Mouse (Mus musculus) E14TG2a.4 (cell line): ENCODE measurements around the gene Kpna1.

Experiments used
- CTCF ChIP-seq: conservative IDR thresholded peaks from 2 replicates; pipeline ENCODE4 v1.5.1; 2014; ENCODE audit warnings: low read length
- NANOG ChIP-seq: IDR thresholded peaks from 2 replicates; pipeline ENCODE4 v1.6.1; 2014; ENCODE audit warnings: borderline replicate concordance, low read length, mixed read lengths
- POU5F1 ChIP-seq: IDR thresholded peaks from 2 replicates; pipeline ENCODE4 v1.6.1; 2014; ENCODE audit warnings: low read length, borderline replicate concordance

- no peak for TF ChIP-seq CTCF
- no peak for TF ChIP-seq NANOG
- no peak for TF ChIP-seq POU5F1
Measured at GRCm38 (mm10) chr16:36064904-36065303, 86.4 kb downstream of the Kpna1 start.
